Mouse (Mus musculus) liver, postnatal 0 days (tissue): ENCODE measurements around the gene Gna11. TPM values are rescaled to one million over a fixed set of nuclear protein-coding genes. Genes with fewer than 3 reads are reported as not detected.
A peak's percentile ranks its signal among the peaks of the same experiment; 100 is the strongest.

Source experiments
- ATAC-seq: fragments of 200-750 bp; cut with Nextera tagmentation; 2 replicates; pipeline ENCODE4 v1.8.0; 2017; ENCODE audit warnings: mild to moderate bottlenecking, moderate library complexity
- DNase-seq: peaks from one replicate; pipeline ENCODE4 v3.0.0-alpha.2; 2016
- H3K27ac ChIP-seq: fragments of 300-500 bp; sonication (generic); 2 replicates; pipeline ENCODE4 v1.5.1; 2014; ENCODE audit warnings: antibody characterized with exemption, moderate library complexity, mild to moderate bottlenecking, low read depth
- H3K27me3 ChIP-seq: fragments of 300-500 bp; sonication (generic); 2 replicates; pipeline ENCODE4 v1.6.1; 2014; ENCODE audit warnings: low read length, control low read depth, mixed read lengths; ENCODE audit not compliant: insufficient read depth
- H3K36me3 ChIP-seq: fragments of 300-500 bp; sonication (generic); replicated peaks from 2 replicates; pipeline ENCODE4 v1.6.1; 2014; ENCODE audit warnings: mild to moderate bottlenecking, control low read depth, low read length, moderate library complexity, mixed read lengths; ENCODE audit not compliant: insufficient read depth
- H3K4me1 ChIP-seq: fragments of 300-500 bp; sonication (generic); 2 replicates; pipeline ENCODE4 v1.6.1; 2014; ENCODE audit warnings: antibody characterized with exemption, mild to moderate bottlenecking, control low read depth; ENCODE audit not compliant: insufficient read depth
- H3K4me2 ChIP-seq: fragments of 300-500 bp; sonication (generic); 2 replicates; pipeline ENCODE4 v1.6.1; 2014; ENCODE audit warnings: low read depth, mild to moderate bottlenecking, low read length, moderate library complexity, mixed read lengths
- H3K4me3 ChIP-seq: fragments of 300-500 bp; sonication (generic); 2 replicates; pipeline ENCODE4 v1.5.1; 2014; ENCODE audit warnings: low read depth, low read length
- H3K9ac ChIP-seq: fragments of 300-500 bp; sonication (generic); replicated peaks from 2 replicates; pipeline ENCODE4 v1.6.1; 2014; ENCODE audit warnings: mild to moderate bottlenecking, moderate library complexity
- H3K9me3 ChIP-seq: fragments of 300-500 bp; sonication (generic); 2 replicates; pipeline ENCODE4 v1.6.1; 2016; ENCODE audit warnings: mild to moderate bottlenecking, control low read depth, low read length, mixed read lengths
- CTCF ChIP-seq: sonication (generic); IDR thresholded peaks from 2 replicates; pipeline ENCODE4 v1.5.1; 2016; ENCODE audit warnings: antibody characterized with exemption, low read depth
- EP300 ChIP-seq: IDR thresholded peaks from 2 replicates; pipeline ENCODE4 v1.6.1; 2016; ENCODE audit warnings: antibody characterized with exemption, low read depth, mild to moderate bottlenecking
- WGBS: fragments of 180-500 bp; shearing (Covaris S2); extraction: QIAGEN DNeasy Blood & Tissue Kit; methylation state at CpG from one replicate; pipeline ENCODE4 v1.1.7; 2014; ENCODE audit not compliant: insufficient replicate concordance; 5-methylcytosine and 5-hydroxymethylcytosine counted together
- polyA plus RNA-seq: library from polyadenylated mRNA; unstranded; fragments of >200 nt; fragmentation: Nextera tagmentation; extraction: Ambion mirVana; gene quantifications from 2 replicates; pipeline ENCODE4 v1.2.1, GENCODE M21; 2015

Gna11 gene
- polyA plus RNA-seq, 1 experiment from 2014 or later, result 18.3 TPM

GRCm38 (mm10) chr10:81568381-81569191, 23.6 kb upstream of the Gna11 start:
- ATAC-seq, result no peak
- H3K4me2 ChIP-seq, result no peak overlapping the region
- H3K27me3 ChIP-seq, result no peaks in the 10 kb centered on the region
- H3K9me3 ChIP-seq, result no peaks in the 10 kb centered on the region
- H3K27ac ChIP-seq, result no peak overlapping the region
- H3K4me3 ChIP-seq, result no peak overlapping the region
- H3K36me3 ChIP-seq, result peaks cover 25% of the 10 kb centered on the region
- whole genome bisulfite sequencing, result 26% methylated on average over 15 of the region's 16 CpGs
- TF ChIP-seq CTCF (no peak), EP300 (no peak)
- peaks cover 36% of the 10 kb centered on the region for H3K4me1 ChIP-seq
- DNase-seq, result no peak
- no peak overlapping the region for H3K9ac ChIP-seq

- TF ChIP-seq CTCF (no peak), EP300 (no peak)
- Histone ChIP-seq H3K9me3 (no peaks in the 10 kb centered on the region), H3K4me3 (no peak overlapping the region), H3K27me3 (no peaks in the 10 kb centered on the region), H3K9ac (no peak overlapping the region), H3K36me3 (peaks cover 39% of the 10 kb centered on the region), H3K27ac (no peak overlapping the region), H3K4me2 (no peak overlapping the region), H3K4me1 (peaks cover 40% of the 10 kb centered on the region)
- ATAC-seq (no peak), DNase-seq (no peak)
- 66% methylated on average over 20 of the region's 20 CpGs for WGBS
These were observed 20.6 kb upstream of the Gna11 start for GRCm38 (mm10) chr10:81565257-81566228.

DNA sequence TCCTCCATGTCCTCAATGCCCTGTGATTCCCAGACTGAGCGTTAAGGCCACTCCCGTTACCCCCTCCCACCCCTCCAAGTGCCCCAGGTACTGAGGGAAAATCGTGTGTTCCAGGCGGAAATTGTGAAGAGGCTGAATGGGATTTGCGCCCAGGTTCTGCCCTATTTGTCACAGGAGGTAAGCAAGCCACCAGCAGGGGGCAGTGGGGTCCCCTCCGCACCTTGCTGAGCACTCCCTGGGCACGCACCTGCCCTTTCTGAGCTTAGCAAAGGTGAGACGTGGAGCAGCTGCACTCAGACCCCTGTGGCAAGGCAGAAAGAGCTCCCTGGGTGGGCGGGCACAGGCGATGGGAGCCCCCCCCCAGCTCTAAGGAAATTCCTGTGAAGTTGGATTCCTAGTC, 19.7 kb upstream of the Gna11 start:
- Histone ChIP-seq H3K4me2 (no peak overlapping the region), H3K9ac (no peak overlapping the region), H3K27ac (no peak overlapping the region), H3K4me1 (peaks cover 36% of the 10 kb centered on the region), H3K27me3 (no peaks in the 10 kb centered on the region), H3K9me3 (no peaks in the 10 kb centered on the region), H3K36me3 (peaks cover 39% of the 10 kb centered on the region), H3K4me3 (no peak overlapping the region)
- TF ChIP-seq EP300, result no peak
- TF ChIP-seq CTCF, result peak; percentile 84
- ATAC-seq (no peak), DNase-seq (peak; percentile 75)
- 60% methylated on average over 9 of the region's 10 CpGs for WGBS

- DNase-seq (no peak), ATAC-seq (no peak)
- Histone ChIP-seq H3K27ac (peak overlapping the region; percentile 34; the same call in 1 of the 2 replicates), H3K9me3 (no peaks in the 10 kb centered on the region), H3K27me3 (no peaks in the 10 kb centered on the region), H3K9ac (peak overlapping the region; percentile 18; the same call in 1 of the 2 replicates), H3K4me3 (no peak overlapping the region), H3K4me2 (peak overlapping the region; percentile 46), H3K4me1 (peaks cover 35% of the 10 kb centered on the region), H3K36me3 (peaks cover 39% of the 10 kb centered on the region)
- WGBS, result 39% methylated on average over 10 of the region's 10 CpGs
- TF ChIP-seq EP300 (no peak), CTCF (no peak)
These were observed 19.2 kb upstream of the Gna11 start for GRCm38 (mm10) chr10:81564216-81564615.

GRCm38 (mm10) chr10:81563481-81563880, 18.5 kb upstream of the Gna11 start:
- 0 out of 2 replicates have a peak overlapping the region, but pooled peaks have one; percentile 22 for H3K27ac ChIP-seq
- H3K4me2 ChIP-seq, result peak overlapping the region; percentile 46; the same call in 1 of the 2 replicates
- H3K27me3 ChIP-seq, result no peaks in the 10 kb centered on the region
- H3K36me3 ChIP-seq, result peaks cover 39% of the 10 kb centered on the region
- no peaks in the 10 kb centered on the region for H3K9me3 ChIP-seq
- TF ChIP-seq CTCF, result no peak
- TF ChIP-seq EP300, result no peak
- ATAC-seq (no peak), DNase-seq (no peak)
- H3K4me3 ChIP-seq, result no peak overlapping the region
- WGBS, result 44% methylated on average over 6 of the region's 6 CpGs
- peaks cover 39% of the 10 kb centered on the region for H3K4me1 ChIP-seq
- H3K9ac ChIP-seq, result peak overlapping the region; percentile 34; the same call in 1 of the 2 replicates

DNA sequence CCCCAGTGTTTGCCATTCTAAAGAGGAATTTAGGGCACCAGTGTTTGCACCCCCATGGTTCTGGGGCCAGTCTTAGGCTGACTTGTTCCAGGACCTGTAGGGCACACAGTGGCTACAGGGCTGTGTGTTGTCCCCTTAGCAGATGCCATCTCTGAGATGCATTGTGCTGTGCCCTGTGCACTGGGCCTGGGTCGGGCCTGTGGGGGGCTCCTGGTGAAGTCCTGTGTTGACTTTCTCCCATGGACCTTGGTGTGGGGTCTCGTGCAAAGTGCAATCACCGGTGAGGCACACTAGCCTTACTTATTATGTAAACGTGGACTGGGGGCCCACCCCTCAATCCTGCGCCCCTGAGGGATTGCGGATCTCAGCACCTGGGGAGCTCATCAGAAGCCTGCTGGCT, 17.4 kb upstream of the Gna11 start:
- H3K4me2 ChIP-seq, result 0 out of 2 replicates have a peak overlapping the region, but pooled peaks have one; percentile 2
- ATAC-seq (no peak), DNase-seq (no peak)
- H3K4me1 ChIP-seq, result peaks cover 39% of the 10 kb centered on the region
- WGBS, result 69% methylated on average over 6 of the region's 6 CpGs
- no peak overlapping the region for H3K4me3 ChIP-seq
- H3K27me3 ChIP-seq, result no peaks in the 10 kb centered on the region
- TF ChIP-seq EP300 (no peak), CTCF (no peak)
- H3K27ac ChIP-seq, result no peak overlapping the region
- peaks cover 39% of the 10 kb centered on the region for H3K36me3 ChIP-seq
- H3K9ac ChIP-seq, result no peak overlapping the region
- no peaks in the 10 kb centered on the region for H3K9me3 ChIP-seq
